Mouse (Mus musculus) MEL (cell line): ENCODE measurements around the gene Fam171a2. TPM values are rescaled to one million over a fixed set of nuclear protein-coding genes. Genes with fewer than 3 reads are reported as not detected.
"Not testable (repeated sequence)": the region's sequence is repeated elsewhere in the genome, so short reads cannot be mapped to it uniquely, and the experiment has no call there.

Source experiments
- DNase-seq: peaks from one replicate; pipeline ENCODE4 v3.0.0; 2011; ENCODE audit warnings: low read depth, low spot score
- H3K27ac ChIP-seq: 2 replicates; pipeline ENCODE4 v1.5.1; 2012; ENCODE audit warnings: low read depth, mild to moderate bottlenecking, control low read depth, low read length, moderate library complexity; ENCODE audit not compliant: control insufficient read depth
- H3K27me3 ChIP-seq, 2 experiments: fragments of 150-350 bp in 1 of 2; sonication (generic) in 1 of 2; 2 replicates each; pipeline ENCODE4 v1.6.1; 2012; ENCODE audit warnings: low read length in 2 of 2, mild to moderate bottlenecking in 2 of 2, improper control_type of control experiment in 1 of 2, moderate library complexity in 1 of 2; ENCODE audit not compliant: insufficient read depth in 2 of 2, control insufficient read depth in 1 of 2
- H3K36me3 ChIP-seq, 2 experiments: 2 replicates each; pipeline ENCODE4 v1.6.1; 2012 to 2014; ENCODE audit warnings: low read length in 2 of 2, improper control_type of control experiment in 1 of 2, inconsistent platforms in 1 of 2, mild to moderate bottlenecking in 1 of 2; ENCODE audit not compliant: insufficient read depth in 2 of 2, control insufficient read depth in 1 of 2
- H3K4me1 ChIP-seq, 2 experiments: fragments of 150-350 bp in 1 of 2; sonication (generic) in 1 of 2; 2 replicates each; pipeline ENCODE4 v1.6.1; 2012; ENCODE audit warnings: low read length in 2 of 2, improper control_type of control experiment in 1 of 2, mild to moderate bottlenecking in 1 of 2; ENCODE audit not compliant: insufficient read depth in 2 of 2, control insufficient read depth in 1 of 2
- H3K4me3 ChIP-seq, 2 experiments: fragments of 150-350 bp in 1 of 2; sonication (generic) in 1 of 2; 2 replicates each; pipeline ENCODE4 v1.5.1; 2012; ENCODE audit warnings: low read depth in 2 of 2, low read length in 2 of 2, mild to moderate bottlenecking in 2 of 2, moderate library complexity in 2 of 2, control low read depth in 1 of 2, improper control_type of control experiment in 1 of 2; ENCODE audit not compliant: control insufficient read depth in 1 of 2, insufficient read depth in 1 of 2
- H3K79me2 ChIP-seq: 2 replicates; pipeline ENCODE4 v1.6.1; 2012; ENCODE audit warnings: mild to moderate bottlenecking, low read length, moderate library complexity; ENCODE audit not compliant: control insufficient read depth, poor library complexity, insufficient read depth
- H3K9ac ChIP-seq: 2 replicates; pipeline ENCODE4 v1.6.1; 2012; ENCODE audit warnings: low read depth, mild to moderate bottlenecking, control low read depth, low read length, moderate library complexity; ENCODE audit not compliant: control insufficient read depth, poor library complexity, severe bottlenecking
- H3K9me3 ChIP-seq: fragments of 150-350 bp; sonication (generic); replicated peaks from 2 replicates; pipeline ENCODE4 v1.6.1; 2012; ENCODE audit warnings: mild to moderate bottlenecking, low read length, improper control_type of control experiment, moderate library complexity; ENCODE audit not compliant: insufficient read depth
- BHLHE40 ChIP-seq: IDR thresholded peaks from 2 replicates; pipeline ENCODE4 v1.6.1; 2012; ENCODE audit warnings: low read depth, mild to moderate bottlenecking, inconsistent platforms, low read length, improper control_type of control experiment, borderline replicate concordance
- CTCF ChIP-seq, 3 experiments: IDR thresholded peaks in 2 of 3; conservative IDR thresholded peaks in 1 of 3; 2 replicates each; pipeline ENCODE4 v1.5.1; 2011 to 2012; ENCODE audit warnings: low read length in 3 of 3, low read depth in 2 of 3, mild to moderate bottlenecking in 2 of 3, improper control_type of control experiment in 1 of 3, inconsistent platforms in 1 of 3, mixed read lengths in 1 of 3, moderate library complexity in 1 of 3; ENCODE audit not compliant: control insufficient read depth in 1 of 3, insufficient read depth in 1 of 3, poor library complexity in 1 of 3, severe bottlenecking in 1 of 3
- GATA1 ChIP-seq: IDR thresholded peaks from 2 replicates; pipeline ENCODE4 v1.6.1; 2011; ENCODE audit warnings: low read depth, low read length, improper control_type of control experiment
- KAT2A ChIP-seq: conservative IDR thresholded peaks from 2 replicates; pipeline ENCODE4 v1.6.1; 2012; ENCODE audit warnings: low read depth, low read length, improper control_type of control experiment, inconsistent platforms
- MAFK ChIP-seq: IDR thresholded peaks from 2 replicates; pipeline ENCODE4 v1.6.1; 2011; ENCODE audit warnings: low read depth, mild to moderate bottlenecking, low read length, improper control_type of control experiment, borderline replicate concordance
- MAZ ChIP-seq: IDR thresholded peaks from 2 replicates; pipeline ENCODE4 v1.6.1; 2012; ENCODE audit warnings: low read depth, mild to moderate bottlenecking, inconsistent platforms, low read length, improper control_type of control experiment
- MXI1 ChIP-seq: IDR thresholded peaks from 2 replicates; pipeline ENCODE4 v1.6.1; 2011; ENCODE audit warnings: mild to moderate bottlenecking, low read depth, low read length, improper control_type of control experiment
- MYC ChIP-seq: IDR thresholded peaks from 2 replicates; pipeline ENCODE4 v1.6.1; 2011; ENCODE audit warnings: low read depth, mild to moderate bottlenecking, low read length, improper control_type of control experiment, moderate library complexity
- POLR2AphosphoS2 ChIP-seq: IDR thresholded peaks from 2 replicates; pipeline ENCODE4 v1.6.1; 2011; ENCODE audit warnings: low read length, improper control_type of control experiment
- RCOR1 ChIP-seq: IDR thresholded peaks from 2 replicates; pipeline ENCODE4 v1.6.1; 2012; ENCODE audit warnings: low read depth, mild to moderate bottlenecking, inconsistent platforms, low read length, improper control_type of control experiment
- SIN3A ChIP-seq: IDR thresholded peaks from 2 replicates; pipeline ENCODE4 v1.6.1; 2012; ENCODE audit warnings: low read length, improper control_type of control experiment, inconsistent platforms
- SMC3 ChIP-seq: IDR thresholded peaks from 2 replicates; pipeline ENCODE4 v1.6.1; 2011; ENCODE audit warnings: low read depth, low read length, improper control_type of control experiment
- TBP ChIP-seq: IDR thresholded peaks from 2 replicates; pipeline ENCODE4 v1.8.0; 2011; ENCODE audit warnings: low read depth, low read length, improper control_type of control experiment
- UBTF ChIP-seq: IDR thresholded peaks from 2 replicates; pipeline ENCODE4 v1.6.1; 2012; ENCODE audit warnings: low read depth, mild to moderate bottlenecking, inconsistent platforms, low read length, improper control_type of control experiment, moderate library complexity, borderline replicate concordance; ENCODE audit not compliant: insufficient read depth
- ZNF384 ChIP-seq: IDR thresholded peaks from 2 replicates; pipeline ENCODE4 v1.6.1; 2012; ENCODE audit warnings: low read depth, mild to moderate bottlenecking, inconsistent platforms, low read length, improper control_type of control experiment
- polyA plus RNA-seq, 2 experiments: library from polyadenylated mRNA; stranded (reverse) in 1 of 2; unstranded in 1 of 2; fragments of >175 nt in 1 of 2; fragments of >200 nt in 1 of 2; gene quantifications; 2 replicates each; pipeline versions ENCODE4 v1.2.1 to v1.2.4; 2012; ENCODE audit warnings: low replicate concordance in 2 of 2, low read depth in 1 of 2; ENCODE audit not compliant: insufficient read length in 2 of 2, insufficient read depth in 1 of 2, missing spikeins in 1 of 2
- total RNA-seq: library from RNA; depleted of rRNA; stranded (reverse); fragments of 300-350 nt; gene quantifications from 2 replicates; pipeline ENCODE4 v1.2.3, GENCODE M21; 2012

The Fam171a2 gene
- total and polyA plus RNA-seq, 3 experiments, result 2.0 to 8.8 TPM; not detected in 1

DNA sequence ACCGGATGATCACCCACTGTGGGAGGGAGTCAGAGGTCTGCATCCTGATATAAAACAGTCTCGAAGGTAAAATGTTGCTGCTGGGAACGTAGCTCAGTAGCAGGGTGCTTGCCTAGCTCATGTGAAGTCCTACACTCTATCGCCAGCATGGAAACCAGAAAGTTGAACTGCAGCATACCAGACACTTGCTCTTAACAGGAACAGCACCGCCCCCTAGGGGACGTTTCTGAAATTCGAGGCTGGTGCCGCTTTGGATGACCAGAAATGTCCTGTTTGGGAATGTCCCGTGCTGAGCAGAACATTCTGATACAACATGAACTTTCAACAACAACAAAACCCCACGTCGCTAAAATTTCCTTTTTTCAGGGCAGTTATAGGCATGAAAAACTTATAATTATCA, 35.8 kb downstream of the Fam171a2 start (continued):
- TF ChIP-seq MXI1, result peak; percentile 72; the same call in 1 of the 2 replicates
- peak; percentile 87 for TF ChIP-seq MAZ

- TF ChIP-seq BHLHE40 (no peak), UBTF (no peak), SMC3 (no peak), MYC (no peak), SIN3A (no peak), GATA1 (no peak), RCOR1 (no peak)
- Histone ChIP-seq H3K79me2 (peaks cover 18% of the 10 kb centered on the region), H3K4me1 (peaks cover 11 to 20% of the 10 kb centered on the region in 2 experiments), H3K9ac (peak overlapping the region; percentile 52), H3K4me3 (no peak overlapping the region), H3K36me3 (peaks cover 0 to 12% of the 10 kb centered on the region in 2 experiments; a peak in 2 of 4 replicates), H3K9me3 (no peaks in the 10 kb centered on the region), H3K27ac (peak overlapping the region; percentile 38; the same call in 1 of the 2 replicates), H3K27me3 (peaks cover 0 to 11% of the 10 kb centered on the region in 2 experiments; a peak in 2 of 4 replicates)
- no peak for DNase-seq
Measured at GRCm38 (mm10) chr11:102411061-102411460, 36.4 kb downstream of the Fam171a2 start.

DNA sequence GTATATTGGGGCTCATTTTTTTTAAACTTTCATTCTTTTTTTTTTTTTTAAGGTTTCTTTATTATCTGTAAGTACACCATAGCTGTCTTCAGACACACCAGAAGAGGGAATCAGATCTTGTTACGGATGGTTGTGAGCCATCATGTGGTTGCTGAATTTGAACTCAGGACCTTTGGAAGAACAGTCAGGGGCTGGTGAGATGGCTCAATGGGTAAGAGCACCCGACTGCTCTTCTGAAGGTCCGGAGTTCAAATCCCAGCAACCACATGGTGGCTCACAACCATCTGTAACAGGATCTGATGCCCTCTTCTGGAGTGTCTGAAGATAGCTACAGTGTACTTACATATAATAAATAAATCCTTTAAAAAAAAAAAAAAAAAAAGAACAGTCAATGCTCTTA, 37.1 kb downstream of the Fam171a2 start:
- DNase-seq, H3K9ac ChIP-seq, H3K27ac ChIP-seq, H3K9me3 ChIP-seq, H3K4me3 ChIP-seq, H3K27me3 ChIP-seq: not testable (repeated sequence)
- Histone ChIP-seq H3K36me3 (peaks cover 0 to 14% of the 10 kb centered on the region in 2 experiments; a peak in 2 of 4 replicates), H3K79me2 (peaks cover 19% of the 10 kb centered on the region), H3K4me1 (peaks cover 11 to 22% of the 10 kb centered on the region in 2 experiments)
- TF ChIP-seq TBP (0 out of 2 replicates have a peak, but pooled peaks have one; percentile 26), ZNF384 (peak; percentile 65; the same call in 1 of the 2 replicates)

DNA sequence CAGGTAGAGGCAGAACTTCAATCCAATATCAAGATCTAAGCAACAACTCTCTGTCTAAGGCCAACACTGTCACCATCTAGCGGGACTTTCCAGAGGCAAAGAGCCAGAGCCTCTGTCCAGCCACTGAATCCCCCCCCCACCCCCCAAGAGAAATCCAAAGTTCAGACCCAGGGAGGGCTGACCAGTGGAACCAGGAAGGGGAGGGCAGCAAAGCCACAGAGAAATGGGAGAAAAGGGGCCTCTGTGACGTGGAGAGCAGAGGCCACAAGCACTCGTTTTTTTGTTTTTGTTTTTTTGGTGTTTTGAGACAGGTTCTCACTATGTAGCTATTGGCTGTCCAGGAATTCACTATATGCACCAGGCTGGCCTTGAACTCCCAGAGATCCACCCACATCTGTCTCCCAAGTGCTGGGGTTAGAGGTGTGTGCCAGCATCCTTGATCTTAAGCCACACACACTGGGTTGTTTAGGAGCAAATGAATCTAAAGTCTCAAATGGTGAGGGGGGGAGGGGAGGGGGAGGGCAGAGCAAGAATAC, 37.6 kb downstream of the Fam171a2 start:
- Histone ChIP-seq H3K4me3 (no peak overlapping the region), H3K27ac (peak overlapping the region; percentile 91), H3K36me3 (peaks cover 0 to 14% of the 10 kb centered on the region in 2 experiments; a peak in 2 of 4 replicates), H3K9ac (peak overlapping the region; percentile 75), H3K27me3 (peaks cover 0 to 4% of the 10 kb centered on the region in 2 experiments; a peak in 2 of 4 replicates), H3K79me2 (peaks cover 19% of the 10 kb centered on the region), H3K4me1 (peaks cover 11 to 22% of the 10 kb centered on the region in 2 experiments), H3K9me3 (no peaks in the 10 kb centered on the region)
- TF ChIP-seq MAFK (0 out of 2 replicates have a peak, but pooled peaks have one; percentile 3), KAT2A (no peak), POLR2AphosphoS2 (no peak), SMC3 (no peak), CTCF (IDR thresholded peaks at IDR 0.05 in 2 of 3, conservative IDR thresholded peaks at IDR 0.05 in 1 of 3; ENCODE audit: control insufficient read depth in 1 of 3, insufficient read depth in 1 of 3, low read depth in 2 of 3, low read length in 3 of 3, poor library complexity in 1 of 3, severe bottlenecking in 1 of 3) (no peak)
- no peak for DNase-seq
